Mouse (Mus musculus): ENCODE measurements around the gene Egr2.

Gene Egr2

DNA sequence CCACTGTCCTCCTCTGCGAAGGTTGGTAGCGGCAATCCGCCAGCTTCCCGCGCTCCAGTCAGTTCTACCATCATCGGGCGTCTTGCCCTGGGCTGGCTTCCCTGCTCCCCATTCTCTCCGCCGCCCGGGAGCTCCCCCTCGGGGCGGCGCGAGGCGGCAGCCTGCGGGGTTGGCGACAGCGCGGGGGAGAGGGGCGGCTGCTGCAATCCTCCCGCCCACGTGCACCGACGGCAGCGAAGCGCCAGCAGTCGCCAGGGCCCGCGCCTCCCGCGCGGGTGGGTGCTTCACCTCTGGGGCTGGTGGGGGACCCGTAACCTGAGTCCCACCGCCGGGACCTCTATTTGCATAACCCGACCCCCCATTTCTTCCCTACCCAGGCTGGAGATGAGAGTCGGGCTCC lies at the start of gene Egr2:
Gene Egr2 (plus strand): TSS at position 220 of the 400 bp plus-strand sequence.
- Histone ChIP-seq H3K4me3 (replicated peaks; ENCODE audit: low read length) (peak within 1 kb of the TSS; percentile 86), H3K4me1 (replicated peaks; ENCODE audit: low read depth, low read length) (peaks cover 41% of the 10 kb centered on the region), H3K36me3 (ENCODE audit: insufficient read depth, low read length) (no peaks in the 10 kb centered on the region), H3K27me3 (ENCODE audit: insufficient read depth, low read length) (peaks cover 96% of the 10 kb centered on the region), H3K9me3 (ENCODE audit: low read length) (no peaks in the 10 kb centered on the region)
- no peak for TF ChIP-seq CTCF (conservative IDR thresholded peaks at IDR 0.05; ENCODE audit: low read length)
- no peak for TF ChIP-seq NANOG (IDR thresholded peaks at IDR 0.05; ENCODE audit: borderline replicate concordance, low read length)
- no peak for TF ChIP-seq POU5F1 (IDR thresholded peaks at IDR 0.05; ENCODE audit: borderline replicate concordance, low read length)

DNA sequence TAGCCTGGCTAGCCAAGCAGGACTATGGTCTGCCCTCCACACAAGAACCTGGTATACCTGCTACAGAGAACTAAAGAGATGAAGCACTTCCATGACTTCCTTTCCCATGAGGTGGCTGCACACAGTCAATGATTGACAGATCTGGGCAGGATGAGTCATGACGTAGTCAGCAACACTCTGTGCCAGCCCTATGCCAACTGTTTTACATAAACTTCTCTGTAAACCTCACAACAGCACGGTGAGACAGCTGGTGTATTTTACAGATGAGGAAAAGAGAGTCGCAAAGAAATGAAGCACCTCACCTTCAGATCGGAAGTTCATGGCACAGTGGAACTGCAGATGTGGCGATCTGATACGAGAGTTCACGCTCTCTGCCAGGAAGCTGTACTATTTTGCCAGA lies 47.8 kb upstream of the Egr2 start:
- Histone ChIP-seq H3K9me3 (ENCODE audit: low read length) (peaks cover 26% of the 10 kb centered on the region), H3K36me3 (ENCODE audit: insufficient read depth, low read length) (no peaks in the 10 kb centered on the region), H3K4me1 (replicated peaks; ENCODE audit: low read depth, low read length) (peaks cover 15% of the 10 kb centered on the region), H3K27me3 (ENCODE audit: insufficient read depth, low read length) (no peaks in the 10 kb centered on the region), H3K4me3 (replicated peaks; ENCODE audit: low read length) (no peak overlapping the region)
- TF ChIP-seq NANOG (IDR thresholded peaks at IDR 0.05; ENCODE audit: borderline replicate concordance, low read length) (no peak), POU5F1 (IDR thresholded peaks at IDR 0.05; ENCODE audit: borderline replicate concordance, low read length) (no peak), CTCF (conservative IDR thresholded peaks at IDR 0.05; ENCODE audit: low read length) (no peak)

GRCm38 (mm10) chr10:67489836-67490235 lies 45.4 kb upstream of the Egr2 start:
- TF ChIP-seq NANOG (IDR thresholded peaks at IDR 0.05; ENCODE audit: borderline replicate concordance, low read length) (no peak), POU5F1 (IDR thresholded peaks at IDR 0.05; ENCODE audit: borderline replicate concordance, low read length) (no peak), CTCF (conservative IDR thresholded peaks at IDR 0.05; ENCODE audit: low read length) (no peak)
- H3K9me3 ChIP-seq (ENCODE audit: low read length), result peaks cover 20% of the 10 kb centered on the region
- H3K4me3 ChIP-seq (replicated peaks; ENCODE audit: low read length), result no peak overlapping the region
- no peaks in the 10 kb centered on the region for H3K27me3 ChIP-seq (ENCODE audit: insufficient read depth, low read length)
- no peaks in the 10 kb centered on the region for H3K36me3 ChIP-seq (ENCODE audit: insufficient read depth, low read length)
- no peaks in the 10 kb centered on the region for H3K4me1 ChIP-seq (replicated peaks; ENCODE audit: low read depth, low read length)

DNA sequence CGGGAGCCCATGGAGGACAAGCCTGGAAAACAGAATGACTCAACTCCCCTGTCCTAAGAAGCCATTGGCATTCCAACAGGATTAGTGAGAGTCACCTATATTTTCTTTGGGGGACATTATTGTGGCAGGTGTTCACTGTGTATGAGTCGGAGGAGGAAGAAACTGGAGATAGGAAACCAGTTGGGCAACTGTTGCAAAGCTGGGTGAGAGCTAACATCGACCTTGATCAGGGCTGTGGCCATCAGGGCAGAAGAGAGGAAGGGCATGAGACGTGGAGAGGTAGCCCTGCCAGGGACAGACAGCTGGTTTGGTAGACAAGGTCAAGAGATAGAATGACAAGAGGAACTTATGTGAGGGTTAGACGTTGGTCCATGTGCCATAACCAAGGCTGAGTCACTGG lies 44.6 kb upstream of the Egr2 start:
- Histone ChIP-seq H3K4me3 (replicated peaks; ENCODE audit: low read length) (no peak overlapping the region), H3K27me3 (ENCODE audit: insufficient read depth, low read length) (no peaks in the 10 kb centered on the region), H3K4me1 (replicated peaks; ENCODE audit: low read depth, low read length) (no peaks in the 10 kb centered on the region), H3K36me3 (ENCODE audit: insufficient read depth, low read length) (no peaks in the 10 kb centered on the region), H3K9me3 (ENCODE audit: low read length) (peaks cover 12% of the 10 kb centered on the region)
- TF ChIP-seq NANOG (IDR thresholded peaks at IDR 0.05; ENCODE audit: borderline replicate concordance, low read length) (no peak), POU5F1 (IDR thresholded peaks at IDR 0.05; ENCODE audit: borderline replicate concordance, low read length) (no peak)

DNA sequence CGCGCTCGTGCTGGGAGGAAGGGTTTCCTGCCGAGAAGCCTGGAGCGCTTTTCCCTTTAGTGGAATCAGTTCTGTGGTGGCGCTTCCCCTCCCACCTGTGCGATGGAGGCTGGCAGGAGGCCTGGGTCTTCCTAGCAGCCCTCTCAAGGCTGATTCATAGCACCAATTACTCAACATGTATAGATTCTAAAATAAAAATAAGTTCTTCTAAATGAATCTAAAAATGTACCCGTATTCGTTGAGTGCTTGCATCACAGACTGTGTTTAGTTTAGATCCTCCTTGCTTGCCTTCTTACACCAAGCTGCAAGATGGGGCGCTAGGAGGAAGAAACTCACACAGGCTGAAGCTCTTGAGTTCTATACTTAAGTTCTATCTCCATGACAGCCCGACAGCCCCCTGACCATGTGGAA lies 43.1 kb upstream of the Egr2 start:
- Histone ChIP-seq H3K4me3 (replicated peaks; ENCODE audit: low read length) (no peak overlapping the region), H3K27me3 (ENCODE audit: insufficient read depth, low read length) (no peaks in the 10 kb centered on the region), H3K9me3 (ENCODE audit: low read length) (no peaks in the 10 kb centered on the region), H3K36me3 (ENCODE audit: insufficient read depth, low read length) (no peaks in the 10 kb centered on the region), H3K4me1 (replicated peaks; ENCODE audit: low read depth, low read length) (no peaks in the 10 kb centered on the region)
- no peak for TF ChIP-seq NANOG (IDR thresholded peaks at IDR 0.05; ENCODE audit: borderline replicate concordance, low read length)
- no peak for TF ChIP-seq CTCF (conservative IDR thresholded peaks at IDR 0.05; ENCODE audit: low read length)
- no peak for TF ChIP-seq POU5F1 (IDR thresholded peaks at IDR 0.05; ENCODE audit: borderline replicate concordance, low read length)

DNA sequence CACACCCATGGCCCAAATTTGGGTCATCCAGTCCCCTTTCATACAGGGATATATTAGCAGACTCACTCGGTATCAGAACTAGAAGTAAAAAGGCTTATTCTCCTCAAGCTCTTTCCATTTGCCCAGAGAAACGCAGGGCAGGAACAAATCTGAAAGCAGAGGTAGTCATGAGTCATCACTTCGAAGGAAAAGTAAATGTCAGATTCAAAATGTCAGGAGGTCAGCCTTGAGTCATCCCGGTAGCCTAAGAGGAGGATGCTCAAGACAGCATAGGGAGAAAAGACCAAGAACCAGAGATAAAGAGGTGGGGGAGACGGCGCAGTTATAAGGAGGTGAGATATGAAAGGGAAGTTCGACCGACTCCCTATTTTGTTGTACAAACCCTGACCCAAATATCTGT lies 41.7 kb upstream of the Egr2 start:
- Histone ChIP-seq H3K4me3 (replicated peaks; ENCODE audit: low read length) (no peak overlapping the region), H3K9me3 (ENCODE audit: low read length) (no peaks in the 10 kb centered on the region), H3K36me3 (ENCODE audit: insufficient read depth, low read length) (no peaks in the 10 kb centered on the region), H3K4me1 (replicated peaks; ENCODE audit: low read depth, low read length) (no peaks in the 10 kb centered on the region), H3K27me3 (ENCODE audit: insufficient read depth, low read length) (no peaks in the 10 kb centered on the region)
- TF ChIP-seq CTCF (conservative IDR thresholded peaks at IDR 0.05; ENCODE audit: low read length), result no peak
- no peak for TF ChIP-seq NANOG (IDR thresholded peaks at IDR 0.05; ENCODE audit: borderline replicate concordance, low read length)
- no peak for TF ChIP-seq POU5F1 (IDR thresholded peaks at IDR 0.05; ENCODE audit: borderline replicate concordance, low read length)

DNA sequence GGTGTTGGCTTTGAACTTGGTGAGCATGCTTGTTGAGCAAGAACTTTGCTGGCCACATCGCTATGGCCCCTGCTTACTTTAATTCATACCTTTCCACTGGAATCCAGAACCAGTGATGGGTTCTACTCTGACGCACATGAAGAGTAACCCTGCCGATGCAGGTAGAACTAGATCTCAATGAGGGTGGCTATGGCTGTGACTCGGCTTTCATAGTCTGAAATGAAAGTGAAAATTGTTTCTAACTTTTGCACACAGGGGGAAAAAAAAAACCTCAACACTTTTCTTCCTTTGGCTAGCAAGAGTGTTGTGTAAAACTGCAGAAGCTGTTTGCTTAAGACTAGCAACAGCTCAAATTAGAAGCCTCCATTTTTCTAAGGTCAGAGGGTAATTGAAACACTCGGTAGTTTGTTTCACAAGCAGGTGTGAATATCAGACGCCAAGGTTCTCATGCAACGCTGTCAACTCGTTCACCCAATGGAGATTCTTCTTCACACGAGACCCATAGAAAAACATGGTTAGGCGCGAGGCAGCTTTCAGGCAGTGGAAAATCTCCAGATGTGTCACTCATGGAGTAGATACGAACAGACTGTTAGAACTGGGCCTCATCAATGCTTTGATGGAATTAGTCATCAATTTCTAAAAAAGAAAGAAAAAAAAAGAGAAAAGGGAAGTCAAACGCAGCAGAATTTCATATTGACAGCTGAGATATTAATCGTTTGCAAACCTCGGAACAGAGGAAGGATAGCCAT lies 38.0 kb upstream of the Egr2 start:
- no peak overlapping the region for H3K4me3 ChIP-seq (replicated peaks; ENCODE audit: low read length)
- H3K4me1 ChIP-seq (replicated peaks; ENCODE audit: low read depth, low read length), result no peaks in the 10 kb centered on the region
- no peaks in the 10 kb centered on the region for H3K9me3 ChIP-seq (ENCODE audit: low read length)
- H3K27me3 ChIP-seq (ENCODE audit: insufficient read depth, low read length), result no peaks in the 10 kb centered on the region
- no peaks in the 10 kb centered on the region for H3K36me3 ChIP-seq (ENCODE audit: insufficient read depth, low read length)
- TF ChIP-seq POU5F1 (IDR thresholded peaks at IDR 0.05; ENCODE audit: borderline replicate concordance, low read length) (no peak), CTCF (conservative IDR thresholded peaks at IDR 0.05; ENCODE audit: low read length) (no peak), NANOG (IDR thresholded peaks at IDR 0.05; ENCODE audit: borderline replicate concordance, low read length) (no peak)

DNA sequence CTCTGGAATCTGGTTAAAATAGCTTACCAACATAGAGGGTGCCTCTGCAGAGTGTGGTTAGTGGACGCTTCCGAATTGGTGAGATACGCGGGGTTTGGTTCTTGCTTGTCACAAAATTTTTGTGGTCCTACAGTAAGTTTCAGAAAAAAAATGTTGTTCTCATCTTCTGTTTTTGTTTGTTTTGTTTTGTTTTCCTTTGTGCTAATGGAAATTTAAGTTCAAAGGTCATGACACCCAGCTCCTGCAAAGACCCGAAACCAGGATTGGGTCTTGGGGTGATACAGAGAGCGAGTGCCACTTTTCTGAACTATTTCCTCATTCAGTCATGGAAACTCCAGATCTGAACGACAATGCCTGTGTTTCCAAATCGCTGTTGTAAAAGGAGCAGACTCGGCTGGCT lies 37.3 kb upstream of the Egr2 start:
- Histone ChIP-seq H3K4me1 (replicated peaks; ENCODE audit: low read depth, low read length) (no peaks in the 10 kb centered on the region), H3K27me3 (ENCODE audit: insufficient read depth, low read length) (no peaks in the 10 kb centered on the region), H3K4me3 (replicated peaks; ENCODE audit: low read length) (no peak overlapping the region), H3K36me3 (ENCODE audit: insufficient read depth, low read length) (no peaks in the 10 kb centered on the region), H3K9me3 (ENCODE audit: low read length) (no peaks in the 10 kb centered on the region)
- TF ChIP-seq POU5F1 (IDR thresholded peaks at IDR 0.05; ENCODE audit: borderline replicate concordance, low read length) (no peak), CTCF (conservative IDR thresholded peaks at IDR 0.05; ENCODE audit: low read length) (no peak), NANOG (IDR thresholded peaks at IDR 0.05; ENCODE audit: borderline replicate concordance, low read length) (no peak)

All from E14TG2a.4 (cell line).